Mouse (Mus musculus): ENCODE measurements at regions not wholly inside any gene's neighbourhood (a gene's known extent, or its start where the extent isn't known, plus 50 kb on each side); places are given as distances from the start of the nearest gene placed in this dataset.

DNA sequence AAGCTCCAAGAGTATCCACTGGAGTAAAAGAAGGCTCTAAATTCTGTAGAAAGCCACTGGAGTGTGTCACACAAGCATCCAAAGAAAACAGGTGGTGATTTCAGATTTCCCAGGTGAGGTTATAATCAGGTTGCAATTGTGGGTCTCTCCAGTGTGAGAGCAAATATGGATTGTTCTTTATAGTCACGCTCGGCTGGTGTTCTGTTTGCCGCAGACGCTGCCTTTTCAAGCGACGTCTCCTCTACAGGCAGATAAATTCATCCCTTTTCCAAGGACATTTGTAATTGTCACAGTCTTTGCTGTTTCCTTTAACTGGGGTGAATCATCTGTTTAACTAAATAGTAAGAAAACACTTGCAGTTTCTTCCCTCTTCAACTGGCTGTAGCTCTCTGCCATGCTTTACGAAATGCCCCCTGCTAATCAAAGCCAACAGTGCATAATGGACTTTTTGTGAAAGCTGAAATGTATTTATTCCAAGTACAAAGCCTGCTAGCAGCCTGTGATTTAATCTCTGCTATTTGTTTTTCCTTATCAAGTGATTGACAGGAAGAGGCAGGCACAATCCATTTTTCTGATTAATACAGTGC lies 502.4 kb downstream of the Trim52 start:
- no peak for DNase-seq (ENCODE audit: low spot score in 2 of 2)

Measured in right cerebral cortex, postnatal 36 days (tissue).